Mouse (Mus musculus) forebrain, embryonic 14.5 days (tissue): ENCODE data around the gene Irf2. TPM values are rescaled to one million over a fixed set of nuclear protein-coding genes. Genes with fewer than 3 reads are reported as not detected.
"Not testable (repeated sequence)": the region's sequence is repeated elsewhere in the genome, so short reads cannot be mapped to it uniquely, and the experiment has no call there.

ENCODE experiments used
- ATAC-seq: fragments of 200-750 bp; cut with Nextera tagmentation; 2 replicates; pipeline ENCODE4 v1.8.0; 2017; ENCODE audit warnings: mild to moderate bottlenecking, moderate library complexity
- DNase-seq: peaks from one replicate; pipeline ENCODE4 v3.0.0-alpha.2; 2015; ENCODE audit warnings: low spot score
- H3K27ac ChIP-seq: fragments of 300-500 bp; sonication (generic); 2 replicates; pipeline ENCODE4 v1.5.1; 2014; ENCODE audit warnings: low read depth, mild to moderate bottlenecking, control low read depth, low read length, moderate library complexity
- H3K27me3 ChIP-seq: fragments of 300-500 bp; sonication (generic); replicated peaks from 2 replicates; pipeline ENCODE4 v1.6.1; 2014; ENCODE audit warnings: low read length, control low read depth, mixed read lengths; ENCODE audit not compliant: control insufficient read depth, insufficient read depth
- H3K36me3 ChIP-seq: fragments of 300-500 bp; sonication (generic); 2 replicates; pipeline ENCODE4 v1.6.1; 2014; ENCODE audit warnings: low read length, control low read depth; ENCODE audit not compliant: control insufficient read depth, insufficient read depth
- H3K4me1 ChIP-seq: fragments of 300-500 bp; sonication (generic); 2 replicates; pipeline ENCODE4 v1.6.1; 2014; ENCODE audit warnings: antibody characterized with exemption, low read length, control low read depth; ENCODE audit not compliant: control insufficient read depth, insufficient read depth
- H3K4me2 ChIP-seq: fragments of 300-500 bp; sonication (generic); 2 replicates; pipeline ENCODE4 v1.6.1; 2014; ENCODE audit warnings: mild to moderate bottlenecking, control low read depth, low read length
- H3K4me3 ChIP-seq: fragments of 300-500 bp; sonication (generic); 2 replicates; pipeline ENCODE4 v1.5.1; 2014; ENCODE audit warnings: low read depth, low read length, control low read depth
- H3K9ac ChIP-seq: fragments of 300-500 bp; sonication (generic); 2 replicates; pipeline ENCODE4 v1.6.1; 2014; ENCODE audit warnings: mild to moderate bottlenecking, low read length, control low read depth, moderate library complexity
- H3K9me3 ChIP-seq: fragments of 300-500 bp; sonication (generic); replicated peaks from 2 replicates; pipeline ENCODE4 v1.6.1; 2016; ENCODE audit warnings: low read length, control low read depth, mixed read lengths; ENCODE audit not compliant: control insufficient read depth
- WGBS: fragments of 180-500 bp; shearing (Covaris S2); extraction: QIAGEN DNeasy Blood & Tissue Kit; methylation state at CpG from one replicate; pipeline ENCODE4 v1.1.7; 2014; 5-methylcytosine and 5-hydroxymethylcytosine counted together
- polyA plus RNA-seq: library from polyadenylated mRNA; unstranded; fragments of >200 nt; fragmentation: Nextera tagmentation; extraction: Ambion mirVana; gene quantifications from 2 replicates; pipeline ENCODE4 v1.2.1, GENCODE M21; 2014

The Irf2 gene
- polyA plus RNA-seq, 1 experiment from 2014 or later = 6.2 TPM

DNA sequence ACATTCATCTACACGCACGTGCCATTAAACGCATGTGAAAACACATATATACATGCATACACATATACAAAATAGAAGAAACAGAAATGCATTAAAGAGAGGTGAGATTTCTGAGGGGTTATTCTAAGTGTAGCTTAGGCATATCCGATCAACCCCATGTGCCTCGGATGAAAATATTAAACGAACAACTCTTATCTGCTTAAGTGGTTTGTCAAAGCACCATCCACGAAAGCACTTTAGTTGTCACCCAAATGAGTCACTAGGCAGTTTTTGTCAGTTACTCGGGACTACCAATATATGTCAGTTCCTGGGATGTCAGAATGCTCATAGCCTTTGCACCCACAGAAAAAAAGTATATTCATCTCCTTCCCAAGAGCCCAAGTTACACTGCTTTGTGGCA lies 21.2 kb upstream of the Irf2 start:
- H3K36me3 ChIP-seq = no peaks in the 10 kb centered on the region
- H3K9me3 ChIP-seq = no peaks in the 10 kb centered on the region
- WGBS = 90% methylated on average over 8 of the region's 8 CpGs
- no peak overlapping the region for H3K9ac ChIP-seq
- H3K4me1 ChIP-seq = no peaks in the 10 kb centered on the region
- DNase-seq (no peak), ATAC-seq (no peak)
- no peak overlapping the region for H3K27ac ChIP-seq
- H3K4me2 ChIP-seq = no peak overlapping the region
- no peak overlapping the region for H3K4me3 ChIP-seq
- H3K27me3 ChIP-seq = no peaks in the 10 kb centered on the region

DNA sequence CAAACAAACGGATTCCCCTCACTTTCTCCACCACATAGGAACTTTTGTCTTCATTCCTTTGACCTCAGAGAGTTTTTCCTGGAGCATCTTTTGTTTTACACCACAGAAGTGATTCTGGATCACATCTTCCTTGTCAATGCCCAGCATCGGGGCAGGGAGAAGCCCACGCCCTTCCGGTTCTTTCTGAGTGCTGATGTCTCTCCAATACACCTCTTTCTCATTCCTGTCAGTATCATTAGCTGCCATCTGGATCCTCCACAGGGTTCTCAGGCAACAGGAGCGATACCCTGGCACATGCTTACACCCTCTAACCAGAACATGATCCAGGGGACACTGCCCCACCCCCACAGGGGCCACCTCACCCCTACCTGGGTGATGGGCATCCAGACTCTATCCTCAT lies 20.8 kb upstream of the Irf2 start:
- WGBS = 87% methylated on average over 5 of the region's 5 CpGs
- no peaks in the 10 kb centered on the region for H3K9me3 ChIP-seq
- H3K36me3 ChIP-seq = no peaks in the 10 kb centered on the region
- no peak overlapping the region for H3K4me3 ChIP-seq
- no peak overlapping the region for H3K27ac ChIP-seq
- H3K4me2 ChIP-seq = no peak overlapping the region
- no peaks in the 10 kb centered on the region for H3K4me1 ChIP-seq
- no peak for ATAC-seq
- H3K27me3 ChIP-seq = no peaks in the 10 kb centered on the region
- no peak for DNase-seq
- H3K9ac ChIP-seq = no peak overlapping the region

DNA sequence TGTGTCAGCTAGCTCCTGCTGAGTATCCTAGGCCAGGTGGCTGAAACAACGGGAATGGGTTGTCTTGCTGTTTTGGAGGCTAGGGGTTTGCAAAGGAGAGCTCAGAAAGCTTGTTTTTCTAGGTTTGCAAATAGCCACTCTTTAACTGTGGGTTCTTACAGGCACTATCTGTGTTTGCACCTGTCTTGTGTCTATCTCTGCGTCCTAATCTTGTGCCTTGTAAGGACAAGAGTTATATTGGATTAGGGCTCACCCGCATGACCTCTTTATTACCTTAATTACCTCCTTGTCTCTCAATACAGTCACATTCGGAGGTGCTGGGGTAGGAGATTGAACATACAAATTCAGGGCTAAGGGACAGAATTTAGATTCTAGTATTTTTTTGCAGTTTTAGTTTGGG lies 18.9 kb upstream of the Irf2 start:
- WGBS = 65% methylated on average over 4 of the region's 4 CpGs
- Histone ChIP-seq H3K27me3 (no peaks in the 10 kb centered on the region), H3K9ac (no peak overlapping the region), H3K4me1 (no peaks in the 10 kb centered on the region), H3K36me3 (no peaks in the 10 kb centered on the region), H3K27ac (no peak overlapping the region), H3K9me3 (no peaks in the 10 kb centered on the region), H3K4me2 (no peak overlapping the region), H3K4me3 (no peak overlapping the region)
- no peak for DNase-seq
- no peak for ATAC-seq

- Histone ChIP-seq H3K4me1 (no peaks in the 10 kb centered on the region), H3K36me3 (no peaks in the 10 kb centered on the region), H3K9me3 (no peaks in the 10 kb centered on the region), H3K4me2 (no peak overlapping the region), H3K27me3 (no peaks in the 10 kb centered on the region), H3K4me3 (no peak overlapping the region), H3K27ac (no peak overlapping the region), H3K9ac (no peak overlapping the region)
- no peak for DNase-seq
- no peak for ATAC-seq
- 92% methylated on average over 11 of the region's 11 CpGs for WGBS
Observed at GRCm38 (mm10) chr8:46721065-46721845, 18.3 kb upstream of the Irf2 start.

DNA sequence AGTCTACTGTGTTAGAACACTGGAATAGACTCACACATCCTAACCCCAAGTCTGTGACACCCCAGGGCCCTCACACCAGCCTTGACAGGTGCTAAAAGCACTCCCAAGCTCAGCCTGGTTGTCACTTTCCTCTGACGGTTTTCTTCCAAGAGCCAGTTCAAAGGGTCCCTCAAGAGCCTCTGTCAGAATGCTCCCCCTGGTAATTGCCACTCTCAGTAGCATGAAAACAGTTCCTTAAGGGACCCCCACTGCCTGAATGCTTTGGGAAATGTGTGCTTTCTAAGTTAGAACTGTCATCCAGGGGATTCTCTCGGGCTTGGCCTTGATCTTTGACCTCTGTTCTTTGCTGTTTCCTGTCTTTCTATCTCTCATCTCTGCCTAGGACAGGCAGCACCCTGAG lies 17.0 kb upstream of the Irf2 start:
- no peak overlapping the region for H3K4me3 ChIP-seq
- 49% methylated on average over 2 of the region's 2 CpGs for WGBS
- H3K27me3 ChIP-seq = no peaks in the 10 kb centered on the region
- no peaks in the 10 kb centered on the region for H3K4me1 ChIP-seq
- no peak overlapping the region for H3K9ac ChIP-seq
- H3K9me3 ChIP-seq = no peaks in the 10 kb centered on the region
- DNase-seq = no peak
- no peaks in the 10 kb centered on the region for H3K36me3 ChIP-seq
- H3K27ac ChIP-seq = no peak overlapping the region
- no peak for ATAC-seq
- H3K4me2 ChIP-seq = no peak overlapping the region

DNA sequence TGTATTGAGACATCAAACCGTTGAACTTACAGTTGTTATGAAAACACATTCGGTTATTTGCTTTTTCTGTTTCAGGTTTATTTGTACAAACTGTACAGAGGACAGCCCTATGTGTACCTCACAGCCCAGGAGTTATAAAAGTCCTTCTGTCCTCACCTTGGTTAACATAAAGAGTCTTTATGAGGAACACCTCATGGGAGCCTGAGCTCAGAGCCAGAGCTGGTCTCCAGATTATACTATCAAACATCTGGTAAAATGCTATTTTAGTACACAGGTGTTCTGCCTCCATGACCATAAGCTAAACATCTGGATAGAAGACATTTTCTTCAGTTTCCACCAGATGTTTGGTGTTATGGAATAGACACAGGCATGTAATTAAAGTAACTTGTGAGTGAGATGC lies 13.1 kb upstream of the Irf2 start:
- no peaks in the 10 kb centered on the region for H3K36me3 ChIP-seq
- no peaks in the 10 kb centered on the region for H3K27me3 ChIP-seq
- DNase-seq = no peak
- no peak overlapping the region for H3K4me2 ChIP-seq
- no peaks in the 10 kb centered on the region for H3K9me3 ChIP-seq
- no peak overlapping the region for H3K27ac ChIP-seq
- no peak overlapping the region for H3K9ac ChIP-seq
- 93% methylated on average over 2 of the region's 2 CpGs for WGBS
- ATAC-seq = no peak
- H3K4me3 ChIP-seq = no peak overlapping the region
- H3K4me1 ChIP-seq = no peaks in the 10 kb centered on the region

DNA sequence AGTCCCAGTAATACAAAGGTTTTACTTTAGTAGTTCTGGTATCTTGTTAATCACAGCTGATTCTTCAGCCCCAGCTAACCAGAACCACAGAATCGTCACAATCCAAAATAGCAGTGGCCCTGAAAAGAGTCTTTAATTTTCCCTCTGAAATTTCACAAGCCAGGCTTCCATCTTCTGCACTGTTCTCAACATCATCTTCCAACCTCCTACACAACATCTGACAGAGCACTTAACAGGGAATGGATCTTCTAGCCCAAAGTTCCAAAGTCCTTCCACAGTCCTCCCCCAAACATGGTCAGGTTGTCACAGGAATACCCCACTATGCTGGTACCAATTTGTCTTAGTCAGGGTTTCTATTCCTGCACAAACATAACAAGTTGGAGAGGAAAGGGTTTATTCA lies 9.9 kb upstream of the Irf2 start:
- 88% methylated on average over 1 of the region's 1 CpGs for WGBS
- H3K27ac ChIP-seq, H3K4me3 ChIP-seq, H3K36me3 ChIP-seq, ATAC-seq, H3K4me2 ChIP-seq, H3K9ac ChIP-seq, H3K27me3 ChIP-seq, DNase-seq, H3K9me3 ChIP-seq, H3K4me1 ChIP-seq: not testable (repeated sequence)

DNA sequence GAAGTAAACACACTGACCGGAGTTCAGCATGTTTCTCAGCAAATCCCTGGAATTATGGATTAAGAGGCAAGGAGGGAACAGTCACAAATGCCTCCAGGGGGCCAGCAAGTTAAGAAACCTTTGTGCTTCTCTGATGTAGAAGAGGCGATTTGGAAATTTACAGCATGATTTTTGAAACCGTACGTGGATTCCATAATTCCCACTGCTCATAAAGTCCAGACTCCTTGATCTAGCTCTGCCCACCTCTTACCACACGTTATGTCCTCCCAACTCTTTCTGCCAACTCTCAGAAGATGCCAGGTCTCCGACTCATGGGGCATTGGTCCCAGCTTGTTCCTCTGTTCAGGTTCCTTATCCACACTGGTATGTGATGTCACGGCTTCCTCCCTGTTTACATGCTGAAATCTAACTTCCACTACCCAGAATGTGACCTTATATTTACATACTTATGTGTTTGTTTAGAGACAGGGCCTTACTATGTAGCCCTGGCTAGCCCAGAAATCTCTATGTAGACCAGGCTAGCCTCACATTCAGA lies 7.1 kb upstream of the Irf2 start:
- no peak for ATAC-seq
- Histone ChIP-seq H3K9me3 (peaks cover 4% of the 10 kb centered on the region; the same call in 1 of the 2 replicates), H3K4me2 (no peak overlapping the region), H3K4me3 (no peak overlapping the region), H3K36me3 (no peaks in the 10 kb centered on the region), H3K9ac (no peak overlapping the region), H3K27ac (no peak overlapping the region), H3K4me1 (no peaks in the 10 kb centered on the region), H3K27me3 (no peaks in the 10 kb centered on the region)
- no peak for DNase-seq
- WGBS = 92% methylated on average over 7 of the region's 7 CpGs

GRCm38 (mm10) chr8:46733603-46734002 lies 5.9 kb upstream of the Irf2 start:
- Histone ChIP-seq H3K27me3 (no peaks in the 10 kb centered on the region), H3K4me3 (no peak overlapping the region), H3K4me2 (no peak overlapping the region), H3K4me1 (no peaks in the 10 kb centered on the region), H3K27ac (no peak overlapping the region), H3K36me3 (no peaks in the 10 kb centered on the region), H3K9ac (no peak overlapping the region), H3K9me3 (peaks cover 4% of the 10 kb centered on the region; the same call in 1 of the 2 replicates)
- WGBS = 78% methylated on average over 8 of the region's 8 CpGs
- ATAC-seq = no peak
- DNase-seq = no peak
